Mouse (Mus musculus) embryo, embryonic 11 days (tissue): ENCODE data around the gene Fam171a2.
"Not testable (repeated sequence)": the region's sequence is repeated elsewhere in the genome, so short reads cannot be mapped to it uniquely, and the experiment has no call there.

Experiments used
- DNase-seq: peaks from one replicate; pipeline ENCODE4 v3.0.0-alpha.2; 2015

The Fam171a2 gene

DNA sequence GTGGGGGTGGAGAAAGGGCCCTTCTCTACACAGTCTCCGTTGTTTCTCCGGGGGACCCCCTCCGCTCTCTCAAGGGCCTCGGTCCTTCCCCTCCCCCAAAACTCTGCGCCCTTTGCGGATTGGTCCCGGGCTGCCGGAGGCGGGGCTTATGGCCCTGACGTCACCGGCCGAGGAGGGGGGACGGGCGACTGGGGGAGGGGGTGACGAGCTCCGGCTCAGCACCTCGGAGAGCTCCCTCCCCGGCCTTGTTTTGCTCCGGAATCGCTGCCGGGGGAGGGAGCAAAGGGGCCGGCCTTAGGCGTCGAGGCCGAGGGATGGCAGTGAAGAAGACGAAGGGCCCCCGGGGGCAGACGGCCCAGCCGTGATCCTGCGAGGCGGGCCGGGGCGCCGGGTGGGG is 54.2 kb downstream of the Fam171a2 start, which contains the start of gene Rundc3a:
Rundc3a (plus strand) TSS at position 166 of the 397 bp plus-strand sequence.
- peak; percentile 94 for DNase-seq

GRCm38 (mm10) chr11:102392441-102393237 is 54.8 kb downstream of the Fam171a2 start:
- no peak for DNase-seq

- not testable (repeated sequence) for DNase-seq
These were observed 58.0 kb downstream of the Fam171a2 start for GRCm38 (mm10) chr11:102389436-102389835.
